Mouse (Mus musculus) lung, postnatal 0 days (tissue): ENCODE measurements at regions not wholly inside any gene's neighbourhood (a gene's known extent, or its start where the extent isn't known, plus 50 kb on each side); places are given as distances from the start of the nearest gene placed in this dataset.

Experiments
- ATAC-seq: fragments of 200-750 bp; cut with Nextera tagmentation; 2 replicates; pipeline ENCODE4 v1.8.0; 2017; ENCODE audit warnings: moderate library complexity
- DNase-seq: peaks from one replicate; pipeline ENCODE4 v3.0.0-alpha.2; 2016; ENCODE audit warnings: low spot score
- H3K27ac ChIP-seq: fragments of 300-500 bp; sonication (generic); 2 replicates; pipeline ENCODE4 v1.5.1; 2014; ENCODE audit warnings: antibody characterized with exemption, mild to moderate bottlenecking, low read length, mixed read lengths
- H3K27me3 ChIP-seq: fragments of 300-500 bp; sonication (generic); replicated peaks from 2 replicates; pipeline ENCODE4 v1.6.1; 2014; ENCODE audit warnings: low read length, mixed read lengths; ENCODE audit not compliant: insufficient read depth
- H3K36me3 ChIP-seq: fragments of 300-500 bp; sonication (generic); 2 replicates; pipeline ENCODE4 v1.6.1; 2014; ENCODE audit warnings: low read length, mixed read lengths; ENCODE audit not compliant: insufficient read depth
- H3K4me1 ChIP-seq: fragments of 300-500 bp; sonication (generic); 2 replicates; pipeline ENCODE4 v1.6.1; 2014; ENCODE audit warnings: antibody characterized with exemption, low read depth, low read length, mixed read lengths; ENCODE audit not compliant: insufficient read depth
- H3K4me2 ChIP-seq: fragments of 300-500 bp; sonication (generic); replicated peaks from 2 replicates; pipeline ENCODE4 v1.6.1; 2014; ENCODE audit warnings: low read depth, mild to moderate bottlenecking, low read length, moderate library complexity, mixed read lengths
- H3K4me3 ChIP-seq: fragments of 300-500 bp; sonication (generic); 2 replicates; pipeline ENCODE4 v1.5.1; 2014; ENCODE audit warnings: low read depth, low read length
- H3K9ac ChIP-seq: fragments of 300-500 bp; sonication (generic); replicated peaks from 2 replicates; pipeline ENCODE4 v1.6.1; 2014; ENCODE audit warnings: low read depth, mild to moderate bottlenecking
- H3K9me3 ChIP-seq: fragments of 300-500 bp; sonication (generic); 2 replicates; pipeline ENCODE4 v1.6.1; 2016; ENCODE audit warnings: low read length, mixed read lengths
- CTCF ChIP-seq: IDR thresholded peaks from 2 replicates; pipeline ENCODE4 v1.5.1; 2016; ENCODE audit warnings: antibody characterized with exemption, mild to moderate bottlenecking
- EP300 ChIP-seq: IDR thresholded peaks from 2 replicates; pipeline ENCODE4 v1.6.1; 2016; ENCODE audit warnings: antibody characterized with exemption, mild to moderate bottlenecking, control low read depth
- WGBS: fragments of 180-500 bp; shearing (Covaris S2); extraction: QIAGEN DNeasy Blood & Tissue Kit; methylation state at CpG from one replicate; pipeline ENCODE4 v1.1.7; 2014; 5-methylcytosine and 5-hydroxymethylcytosine counted together

DNA sequence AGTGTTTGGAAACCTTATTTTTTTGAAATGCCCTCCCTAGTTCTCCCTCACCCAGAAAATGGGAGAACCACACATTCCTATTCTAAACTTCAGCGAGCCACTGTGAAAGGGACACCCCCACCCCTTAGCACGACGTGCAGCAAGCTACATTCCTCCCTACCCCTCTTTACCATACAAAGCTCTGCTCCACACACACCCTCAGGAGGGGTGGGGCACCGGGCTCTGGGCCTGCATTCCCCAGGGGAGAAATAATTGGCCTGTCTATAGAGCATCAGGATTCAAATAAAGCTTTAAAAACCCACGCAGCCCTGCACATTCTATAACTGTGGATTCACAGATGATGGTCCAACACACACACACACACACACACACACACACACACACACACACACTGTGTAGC, 163.6 kb downstream of the H2al1j start:
- no peak overlapping the region for H3K9ac ChIP-seq
- DNase-seq (no peak), ATAC-seq (no peak)
- H3K4me3 ChIP-seq = no peak overlapping the region
- no peak for TF ChIP-seq EP300
- TF ChIP-seq CTCF = no peak
- H3K27ac ChIP-seq = no peak overlapping the region
- no peaks in the 10 kb centered on the region for H3K9me3 ChIP-seq
- no peaks in the 10 kb centered on the region for H3K4me1 ChIP-seq
- H3K36me3 ChIP-seq = no peaks in the 10 kb centered on the region
- 36% methylated on average over 5 of the region's 5 CpGs for WGBS
- no peak overlapping the region for H3K4me2 ChIP-seq
- no peaks in the 10 kb centered on the region for H3K27me3 ChIP-seq

DNA sequence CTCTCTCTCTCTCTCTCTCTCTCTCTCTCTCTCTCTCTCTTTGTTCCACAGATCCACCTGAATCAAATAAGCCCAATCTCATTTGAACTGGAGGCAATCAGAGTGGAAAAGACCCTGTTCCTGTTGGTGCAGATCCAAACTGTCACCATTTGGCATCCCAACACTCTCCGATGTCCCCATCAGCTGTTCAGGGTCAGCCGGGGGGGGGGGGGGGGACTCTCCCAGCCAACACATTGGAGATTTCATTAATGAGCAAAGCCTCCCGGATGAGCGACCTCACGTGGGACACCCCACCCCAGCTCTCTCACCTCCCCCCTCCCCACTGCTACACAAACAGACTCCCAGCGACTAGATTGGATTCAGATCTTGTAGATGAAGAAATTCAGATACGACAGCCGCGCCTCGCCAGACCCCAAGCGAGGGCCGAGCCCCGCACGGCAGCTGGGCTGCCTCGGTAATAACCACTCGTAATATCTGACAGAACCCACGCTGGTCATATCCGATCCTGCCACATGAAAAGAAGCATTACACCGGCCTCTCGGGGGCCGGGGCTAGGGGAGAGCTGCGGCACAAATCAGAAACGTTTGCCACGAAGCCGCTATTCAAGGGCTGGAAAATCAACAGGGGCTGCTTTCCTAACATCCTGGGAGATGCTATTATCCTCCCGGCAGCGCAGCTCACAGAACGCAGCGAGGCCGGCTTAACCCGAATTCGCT, 164.2 kb downstream of the H2al1j start:
- H3K27ac ChIP-seq = no peak overlapping the region
- DNase-seq (no peak), ATAC-seq (no peak)
- WGBS = 34% methylated on average over 31 of the region's 32 CpGs
- H3K4me1 ChIP-seq = no peaks in the 10 kb centered on the region
- H3K4me2 ChIP-seq = no peak overlapping the region
- TF ChIP-seq EP300 = no peak
- no peak for TF ChIP-seq CTCF
- H3K27me3 ChIP-seq = no peaks in the 10 kb centered on the region
- no peaks in the 10 kb centered on the region for H3K36me3 ChIP-seq
- H3K4me3 ChIP-seq = no peak overlapping the region
- H3K9ac ChIP-seq = no peak overlapping the region
- H3K9me3 ChIP-seq = no peaks in the 10 kb centered on the region

GRCm38 (mm10) chrX:11493526-11494245, 166.1 kb downstream of the H2al1j start:
- Histone ChIP-seq H3K9ac (no peak overlapping the region), H3K27me3 (no peaks in the 10 kb centered on the region), H3K4me3 (no peak overlapping the region), H3K9me3 (no peaks in the 10 kb centered on the region), H3K27ac (no peak overlapping the region), H3K4me2 (peak overlapping the region; percentile 47), H3K4me1 (no peaks in the 10 kb centered on the region), H3K36me3 (no peaks in the 10 kb centered on the region)
- DNase-seq = no peak
- ATAC-seq = 0 out of 2 replicates have a peak, but pooled peaks have one; percentile 28
- 36% methylated on average over 19 of the region's 19 CpGs for WGBS
- TF ChIP-seq EP300 = no peak
- TF ChIP-seq CTCF = no peak

DNA sequence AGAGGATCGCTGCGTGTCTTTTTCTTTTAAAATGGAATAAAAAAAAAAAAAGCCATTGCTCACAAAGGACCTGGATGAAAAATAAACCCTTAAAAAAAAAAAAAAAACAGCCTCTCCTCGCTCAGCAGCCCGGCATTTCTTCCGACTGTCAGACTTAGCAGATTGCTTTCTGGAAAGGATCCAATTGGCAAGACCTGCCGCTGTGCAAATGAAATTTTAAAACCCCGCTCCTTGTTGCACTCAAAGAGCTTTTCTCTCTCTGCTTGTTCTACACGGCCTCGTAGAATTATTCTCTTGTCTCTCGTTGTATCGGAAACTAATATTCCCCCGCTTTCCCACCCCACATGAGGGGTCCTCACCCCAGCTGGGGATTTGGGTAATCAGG, 166.6 kb downstream of the H2al1j start:
- H3K4me2 ChIP-seq = peak overlapping the region; percentile 47
- H3K9ac ChIP-seq = no peak overlapping the region
- no peaks in the 10 kb centered on the region for H3K4me1 ChIP-seq
- DNase-seq = peak; percentile 77
- H3K9me3 ChIP-seq = no peaks in the 10 kb centered on the region
- no peak for ATAC-seq
- H3K4me3 ChIP-seq = no peak overlapping the region
- no peaks in the 10 kb centered on the region for H3K27me3 ChIP-seq
- H3K27ac ChIP-seq = no peak overlapping the region
- H3K36me3 ChIP-seq = no peaks in the 10 kb centered on the region
- no peak for TF ChIP-seq CTCF
- no peak for TF ChIP-seq EP300
- WGBS = 27% methylated on average over 12 of the region's 12 CpGs

DNA sequence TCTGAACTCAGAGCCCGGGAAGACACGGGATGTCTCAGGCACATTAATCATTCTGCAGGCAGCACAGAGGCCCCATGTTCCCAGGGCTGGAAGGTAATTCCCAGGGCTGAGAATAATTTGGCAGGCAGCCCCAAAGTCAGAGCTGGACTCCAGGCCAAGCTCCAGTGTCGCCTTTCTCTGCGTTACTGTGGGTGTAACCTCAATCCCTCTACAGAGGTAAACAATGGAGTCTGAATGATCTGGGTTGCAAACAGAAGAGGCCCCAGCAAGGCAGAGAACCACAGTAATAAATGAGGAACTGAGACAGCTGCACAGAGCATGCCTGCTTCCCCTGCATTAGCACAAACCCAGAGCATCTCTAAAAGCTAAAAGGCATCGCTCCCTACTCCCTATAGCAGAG, 184.8 kb downstream of the H2al1j start:
- no peaks in the 10 kb centered on the region for H3K36me3 ChIP-seq
- no peaks in the 10 kb centered on the region for H3K4me1 ChIP-seq
- H3K9me3 ChIP-seq = no peaks in the 10 kb centered on the region
- no peak overlapping the region for H3K4me2 ChIP-seq
- ATAC-seq (no peak), DNase-seq (no peak)
- no peak for TF ChIP-seq CTCF
- TF ChIP-seq EP300 = no peak
- H3K27ac ChIP-seq = no peak overlapping the region
- no peak overlapping the region for H3K4me3 ChIP-seq
- no peaks in the 10 kb centered on the region for H3K27me3 ChIP-seq
- H3K9ac ChIP-seq = no peak overlapping the region
- 31% methylated on average over 5 of the region's 5 CpGs for WGBS

- 57% methylated on average over 4 of the region's 4 CpGs for WGBS
- DNase-seq (no peak), ATAC-seq (no peak)
- H3K27me3 ChIP-seq = no peaks in the 10 kb centered on the region
- no peaks in the 10 kb centered on the region for H3K36me3 ChIP-seq
- no peak overlapping the region for H3K4me2 ChIP-seq
- no peaks in the 10 kb centered on the region for H3K4me1 ChIP-seq
- TF ChIP-seq EP300 (no peak), CTCF (no peak)
- H3K9me3 ChIP-seq = no peaks in the 10 kb centered on the region
- H3K27ac ChIP-seq = no peak overlapping the region
- H3K4me3 ChIP-seq = no peak overlapping the region
- H3K9ac ChIP-seq = no peak overlapping the region
These were observed 185.3 kb downstream of the H2al1j start for GRCm38 (mm10) chrX:11512928-11513327.
